Mouse (Mus musculus) spleen, postnatal 10 days (tissue): Measurements from ENCODE around the gene Actl7b.

ENCODE experiments used
- DNase-seq, 2 experiments: peaks; one replicate each; pipeline ENCODE4 v3.0.0; 2021 to 2022; ENCODE audit warnings: low spot score in 2 of 2

Actl7b gene

GRCm38 (mm10) chr4:56713155-56713554 lies 28.1 kb downstream of the Actl7b start:
- DNase-seq = no peak

- DNase-seq = no peak
These were observed 39.0 kb downstream of the Actl7b start for GRCm38 (mm10) chr4:56702234-56702633.

- DNase-seq = no peak
These were observed 42.6 kb downstream of the Actl7b start for GRCm38 (mm10) chr4:56698671-56699070.

- DNase-seq = no peak
These were observed 44.8 kb downstream of the Actl7b start for GRCm38 (mm10) chr4:56696401-56696800.
